Mouse (Mus musculus) spleen, adult 2 months (tissue): ENCODE measurements around the gene Mfsd4a.

Experiments used
- CTCF ChIP-seq: fragments of 200-500 bp; IDR thresholded peaks from 2 replicates; pipeline ENCODE4 v1.5.1; 2011; ENCODE audit warnings: mild to moderate bottlenecking, inconsistent platforms; ENCODE audit not compliant: insufficient read depth, insufficient read length, insufficient replicate concordance; ENCODE audit errors: extremely low read depth
- POLR2A ChIP-seq: fragments of 200-500 bp; IDR thresholded peaks from 2 replicates; pipeline ENCODE4 v1.6.1; 2011; ENCODE audit warnings: low read depth, low read length, inconsistent platforms

DNA sequence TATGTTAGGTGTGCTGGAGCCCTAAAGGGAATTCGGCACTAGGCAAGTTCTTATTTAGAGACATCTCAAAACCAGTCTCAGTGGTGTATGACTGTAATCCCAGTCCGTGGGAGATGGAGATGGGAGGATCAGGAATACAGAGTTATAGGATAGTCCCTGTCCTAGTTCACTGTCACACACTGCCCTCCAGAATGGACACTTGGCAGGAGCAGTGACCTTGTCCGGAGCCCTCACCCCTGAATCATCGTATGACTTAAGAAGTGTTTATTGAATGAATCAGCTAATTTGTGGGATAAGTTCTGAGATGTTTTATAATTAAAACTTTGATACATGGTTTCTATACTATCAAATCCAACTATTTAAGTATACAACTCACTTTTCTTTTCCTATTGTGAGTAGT, 4.8 kb downstream of the Mfsd4a start:
- TF ChIP-seq CTCF: no peak
- no peak for TF ChIP-seq POLR2A
